Mouse (Mus musculus): Measurements from ENCODE around the gene Rarg.
A peak's percentile ranks its signal among the peaks of the same experiment; 100 is the strongest.
"Not testable (repeated sequence)": the region's sequence is repeated elsewhere in the genome, so short reads cannot be mapped to it uniquely, and the experiment has no call there.

Gene Rarg

DNA sequence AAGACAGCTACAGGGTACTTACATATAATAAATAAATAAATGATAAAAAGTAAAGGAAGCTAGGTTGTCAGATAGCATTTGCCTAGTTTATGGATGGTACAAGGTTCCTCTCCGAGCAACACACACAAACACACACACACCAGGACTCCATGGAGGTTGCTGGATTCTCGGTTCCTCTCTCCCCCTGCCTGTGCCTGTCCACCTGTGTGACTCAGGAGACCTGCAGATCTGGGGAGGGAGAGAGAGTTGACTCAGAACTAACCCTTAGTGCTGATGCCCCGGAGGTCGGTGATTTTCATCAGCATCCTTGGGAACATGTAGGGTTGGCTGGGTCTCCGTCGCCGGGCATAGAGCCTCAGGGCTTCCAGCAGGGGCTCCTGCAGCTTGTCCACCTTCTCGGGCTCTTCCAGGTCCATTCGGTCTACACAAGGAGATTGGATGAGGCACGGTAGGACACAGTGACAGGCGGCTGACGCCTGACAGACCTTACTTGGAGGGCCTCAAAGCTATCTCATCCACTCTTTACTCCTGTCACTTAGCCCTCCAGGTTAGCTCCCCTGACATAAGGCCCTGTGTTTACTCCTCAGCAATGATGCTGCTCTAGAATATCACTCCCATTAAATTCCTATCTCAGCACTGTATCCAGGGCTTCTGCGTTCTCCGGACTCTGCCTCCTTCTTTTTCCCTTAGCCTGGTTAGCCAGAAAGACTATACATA lies 18.6 kb downstream of the Rarg start:
- no peak for DNase-seq (ENCODE audit: low read depth, low spot score)

DNA sequence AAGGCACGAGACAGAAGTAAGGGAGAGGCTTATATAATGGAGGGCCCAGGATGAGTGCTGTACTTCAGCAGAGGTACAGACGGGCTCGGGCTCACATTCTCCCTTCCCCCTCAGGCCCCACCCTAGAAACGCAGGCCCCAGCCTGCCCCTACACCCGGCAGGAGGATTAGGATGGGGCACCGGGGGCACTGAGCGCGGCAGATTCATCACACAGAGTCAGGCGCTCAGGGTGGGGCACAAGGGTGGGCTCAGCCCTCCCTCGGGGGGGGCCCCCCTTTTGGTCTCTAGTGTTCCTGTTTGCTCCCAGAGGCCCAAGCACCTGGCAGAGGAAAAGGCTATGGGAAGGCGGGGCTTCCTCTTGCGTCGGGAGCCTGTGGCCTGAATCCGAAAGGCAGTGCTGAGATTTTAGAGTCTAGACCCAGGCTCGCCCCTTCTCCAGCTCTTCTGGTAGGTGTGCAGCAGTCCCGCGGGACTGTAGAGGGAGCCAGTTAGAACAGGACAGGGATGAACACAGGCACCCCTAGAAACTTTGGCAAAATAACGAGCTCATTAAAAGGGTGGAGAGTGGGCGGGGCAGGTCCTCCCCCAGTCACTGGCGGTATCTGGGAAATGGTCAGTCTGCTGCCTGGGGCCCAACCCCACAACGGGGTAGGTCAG lies 21.8 kb downstream of the Rarg start:
- DNase-seq (ENCODE audit: low read depth, low spot score) = peak; percentile 39

DNA sequence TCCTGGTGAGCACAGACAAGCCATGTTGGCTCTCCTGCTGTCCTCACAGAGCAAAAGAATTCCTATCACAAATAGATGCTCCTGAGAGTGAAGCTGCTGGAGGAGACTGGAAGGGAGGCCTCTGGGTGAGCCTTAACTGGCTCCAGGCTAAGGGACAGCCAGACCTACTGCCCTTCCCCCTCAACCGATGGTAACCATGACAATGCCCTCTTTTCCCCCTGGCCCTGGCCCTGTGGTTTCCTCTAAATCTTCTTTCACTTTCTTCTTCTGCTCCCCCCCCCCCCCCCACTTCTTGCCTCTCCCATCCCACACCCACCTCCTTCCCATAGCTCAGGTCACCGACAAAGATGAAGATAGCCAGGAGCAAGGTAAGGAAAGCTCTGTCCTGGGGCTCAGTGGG lies 23.4 kb downstream of the Rarg start:
- peak; percentile 59 for DNase-seq (ENCODE audit: low read depth, low spot score)

DNA sequence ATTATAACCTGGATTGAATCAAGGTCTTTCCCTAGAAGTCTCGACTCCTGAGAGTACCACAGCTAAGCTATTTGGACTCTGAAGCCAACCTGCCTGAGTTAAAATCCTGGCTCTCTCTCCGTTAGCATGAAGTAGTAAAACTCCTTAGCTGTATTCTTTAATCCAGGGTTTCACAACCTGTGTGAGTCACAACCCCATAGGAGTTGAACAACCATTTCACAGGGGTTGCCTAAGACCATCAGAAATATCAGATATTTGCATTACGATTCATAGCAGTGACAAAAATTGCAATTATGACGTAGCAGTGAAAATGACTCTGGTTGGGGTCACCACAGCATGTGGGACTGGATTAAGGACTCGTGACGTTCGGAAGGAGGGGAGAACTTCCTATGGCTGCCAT lies 24.6 kb downstream of the Rarg start:
- DNase-seq (ENCODE audit: low read depth, low spot score) = no peak

DNA sequence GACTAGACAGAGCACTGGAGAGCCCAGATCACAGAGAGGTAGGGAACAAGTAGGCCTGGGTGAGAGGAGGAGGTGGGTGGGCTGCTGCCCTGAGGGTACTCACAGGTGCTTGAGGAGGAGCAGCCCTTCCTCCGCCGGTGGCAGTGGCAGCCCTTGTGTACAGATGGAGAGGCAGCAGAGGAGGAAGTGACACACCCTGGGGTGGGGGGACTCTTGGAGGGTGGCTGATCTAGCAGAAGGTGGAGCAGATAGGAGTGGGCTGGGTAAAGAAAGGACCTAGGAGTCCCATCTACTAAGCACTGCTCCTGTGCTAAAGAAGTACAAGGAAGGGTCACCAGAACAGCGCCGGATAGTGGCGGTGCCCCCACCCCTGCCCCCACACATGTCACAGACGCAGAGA lies 25.6 kb downstream of the Rarg start, which contains the start of gene Itgb7:
TSS of gene Itgb7 (minus strand) at position 197 of the 400 bp plus-strand sequence.
- peak; percentile 74 for DNase-seq (ENCODE audit: low read depth, low spot score)

DNA sequence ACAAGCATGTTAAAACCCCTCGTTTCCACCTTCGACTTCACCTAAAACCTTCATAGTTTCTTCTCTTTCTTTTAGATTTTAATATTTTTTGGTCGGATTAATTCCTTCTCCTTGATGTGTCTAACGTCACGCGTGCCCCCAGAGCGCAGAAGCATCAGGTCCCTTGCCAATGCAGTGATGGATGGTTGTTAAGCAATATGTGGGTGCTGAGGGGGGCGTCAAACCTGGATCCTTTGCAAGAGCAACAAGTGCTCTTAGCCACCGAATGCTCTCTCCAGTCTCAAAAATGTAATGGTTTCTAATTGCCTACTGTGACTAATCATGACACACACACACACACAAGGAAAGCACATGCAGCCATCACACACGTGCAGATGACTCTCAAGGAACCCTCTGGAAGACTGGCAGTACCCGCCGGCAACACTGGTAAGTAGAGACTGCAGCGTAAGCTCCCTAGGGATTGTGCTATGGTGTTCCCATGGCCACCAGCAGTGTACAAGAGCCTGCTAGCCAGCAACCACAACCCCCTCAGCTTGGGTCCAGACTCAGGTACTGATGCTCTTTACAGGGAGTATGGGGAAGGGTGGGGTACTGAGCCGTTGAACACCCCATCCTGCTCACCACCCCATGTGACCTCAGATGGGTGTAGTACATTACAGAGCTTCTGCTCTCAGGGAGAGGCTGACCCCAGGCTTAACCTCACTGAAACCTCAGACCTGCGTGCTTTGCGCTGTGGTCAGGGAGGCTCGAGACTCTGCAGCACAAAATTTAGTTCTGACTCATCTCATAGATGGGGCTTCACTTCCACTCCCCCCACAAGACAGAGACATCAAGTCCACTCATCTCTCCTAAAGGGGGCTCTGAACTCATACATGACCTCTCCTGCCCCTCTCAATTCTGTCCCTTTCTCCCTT lies 26.7 kb downstream of the Rarg start:
- peak; percentile 64 for DNase-seq (ENCODE audit: low read depth, low spot score)

DNA sequence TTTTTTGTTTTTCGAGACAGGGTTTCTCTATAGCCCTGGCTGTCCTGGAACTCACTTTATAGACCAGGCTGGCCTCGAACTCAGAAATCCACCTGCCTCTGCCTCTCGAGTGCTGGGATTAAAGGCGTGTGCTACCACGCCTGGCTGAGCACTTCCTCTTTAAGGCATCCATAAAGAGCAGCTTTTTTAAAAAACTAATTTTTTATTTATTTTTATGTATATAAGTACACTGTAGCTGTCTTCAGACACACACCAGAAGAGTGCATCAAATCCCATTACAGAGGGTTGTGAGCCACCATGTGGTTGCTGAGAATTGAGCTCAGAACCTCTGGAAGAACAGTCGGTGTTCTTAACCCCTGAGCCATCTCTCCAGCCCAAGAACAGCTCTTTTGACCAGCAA lies 31.7 kb downstream of the Rarg start:
- not testable (repeated sequence) for DNase-seq (ENCODE audit: low read depth, low spot score)

DNA sequence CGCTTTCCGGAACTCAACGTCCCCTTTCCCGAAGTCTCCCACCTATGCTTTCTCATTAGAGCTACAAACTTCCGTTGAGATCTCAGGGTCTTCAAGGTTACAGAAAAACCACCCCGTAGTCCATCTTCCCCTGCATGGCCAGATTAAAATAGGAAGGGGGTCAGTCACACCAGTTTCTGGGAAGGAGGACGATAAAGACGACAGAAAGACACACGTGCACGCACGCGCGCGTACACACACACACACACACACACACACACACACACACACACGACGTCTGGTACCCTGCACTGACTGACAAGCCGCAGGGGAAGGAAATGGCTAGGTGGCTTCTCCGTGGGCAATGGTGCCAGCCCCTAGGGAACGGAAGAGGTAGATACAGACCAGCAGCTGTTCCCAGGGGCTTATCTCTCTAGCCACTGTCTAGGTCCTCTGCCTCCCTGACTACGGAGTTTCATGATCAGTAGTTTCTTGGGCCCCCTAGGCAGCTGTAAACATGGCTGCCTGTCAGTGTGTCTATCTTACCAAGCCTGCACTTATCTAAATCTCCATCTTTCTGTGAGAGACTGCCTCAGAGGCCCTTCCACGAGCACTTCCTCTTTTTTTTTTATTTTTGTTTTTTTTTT lies 32.2 kb downstream of the Rarg start:
- peak; percentile 83 for DNase-seq (ENCODE audit: low read depth, low spot score)

DNA sequence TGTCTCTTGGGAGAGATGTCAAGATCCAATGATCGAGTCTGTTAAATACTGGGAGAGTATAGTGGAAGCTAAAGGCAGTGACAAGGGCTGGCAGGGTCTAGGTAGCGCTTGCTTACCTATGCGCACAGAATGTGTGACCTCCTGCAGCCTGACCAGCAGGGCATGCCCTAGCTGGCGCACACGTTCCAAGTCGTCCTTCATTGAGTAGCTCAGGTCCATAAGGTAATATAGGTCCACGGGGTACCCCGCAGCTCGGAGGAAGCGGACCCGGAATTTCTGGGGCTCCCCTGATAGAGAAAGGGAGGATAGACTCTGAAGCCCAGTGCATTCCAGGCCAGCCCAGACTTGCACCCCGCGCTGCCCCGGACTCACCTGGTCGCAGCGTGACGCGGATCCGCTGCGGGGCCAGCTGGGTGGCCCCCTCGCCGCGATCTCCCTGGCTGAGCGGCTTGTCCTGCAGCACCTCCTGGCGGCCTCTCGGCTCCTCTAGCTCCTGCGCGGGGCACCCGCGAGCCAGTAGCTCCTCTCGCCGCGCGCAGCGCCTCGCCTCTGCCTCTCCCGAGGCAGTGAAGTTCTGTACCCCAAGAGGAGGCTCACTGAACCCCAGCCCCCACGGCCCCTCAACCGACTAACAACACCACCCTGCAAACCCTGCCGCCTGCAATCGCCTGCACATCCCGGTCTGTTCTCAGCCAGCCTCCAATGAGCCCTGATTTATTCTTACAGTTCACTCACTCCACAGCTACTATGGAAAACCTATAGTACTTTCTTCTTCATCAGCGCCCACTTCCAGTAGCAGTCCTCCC lies 32.9 kb downstream of the Rarg start:
- DNase-seq (ENCODE audit: low read depth, low spot score) = peak; percentile 83

DNA sequence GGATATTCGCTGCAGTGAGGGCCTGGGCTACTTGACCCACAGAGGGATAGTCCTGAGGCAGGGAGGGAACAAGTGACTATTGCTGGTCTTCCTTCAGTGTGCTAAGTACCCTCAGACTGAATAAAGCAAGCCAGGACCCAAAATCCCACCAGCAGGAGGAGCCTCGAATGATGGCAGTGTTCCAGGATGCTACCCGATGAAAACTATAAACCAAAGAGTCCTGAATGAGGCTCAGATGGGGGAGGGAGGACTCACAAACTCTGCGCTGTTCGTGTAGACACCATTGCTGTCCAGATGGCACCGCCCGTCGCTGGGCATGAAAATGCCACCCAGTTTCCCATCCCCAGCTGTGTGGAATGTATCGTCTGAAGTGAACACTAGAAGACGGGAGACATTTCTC lies 34.9 kb downstream of the Rarg start:
- no peak for DNase-seq (ENCODE audit: low read depth, low spot score)

DNA sequence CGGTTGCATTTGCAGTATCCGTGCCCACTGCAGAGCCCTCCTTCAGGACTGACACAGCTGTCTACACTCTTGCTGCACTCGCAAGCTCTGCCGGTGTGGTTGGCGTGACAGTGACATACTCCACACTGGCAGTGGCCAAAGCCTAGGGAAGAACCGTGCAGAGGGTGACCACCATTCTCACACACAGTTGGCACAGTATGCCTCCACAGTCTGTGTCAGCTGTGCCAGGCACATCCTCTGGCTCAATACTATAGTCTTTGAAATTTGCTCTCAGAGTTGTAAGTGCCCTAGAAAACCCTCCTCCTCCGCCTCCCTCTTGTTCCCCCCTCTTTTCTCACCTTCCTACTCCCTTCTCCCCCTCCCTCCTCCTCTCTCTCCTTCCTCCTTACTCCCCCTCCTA lies 40.0 kb downstream of the Rarg start:
- DNase-seq (ENCODE audit: low read depth, low spot score) = no peak

DNA sequence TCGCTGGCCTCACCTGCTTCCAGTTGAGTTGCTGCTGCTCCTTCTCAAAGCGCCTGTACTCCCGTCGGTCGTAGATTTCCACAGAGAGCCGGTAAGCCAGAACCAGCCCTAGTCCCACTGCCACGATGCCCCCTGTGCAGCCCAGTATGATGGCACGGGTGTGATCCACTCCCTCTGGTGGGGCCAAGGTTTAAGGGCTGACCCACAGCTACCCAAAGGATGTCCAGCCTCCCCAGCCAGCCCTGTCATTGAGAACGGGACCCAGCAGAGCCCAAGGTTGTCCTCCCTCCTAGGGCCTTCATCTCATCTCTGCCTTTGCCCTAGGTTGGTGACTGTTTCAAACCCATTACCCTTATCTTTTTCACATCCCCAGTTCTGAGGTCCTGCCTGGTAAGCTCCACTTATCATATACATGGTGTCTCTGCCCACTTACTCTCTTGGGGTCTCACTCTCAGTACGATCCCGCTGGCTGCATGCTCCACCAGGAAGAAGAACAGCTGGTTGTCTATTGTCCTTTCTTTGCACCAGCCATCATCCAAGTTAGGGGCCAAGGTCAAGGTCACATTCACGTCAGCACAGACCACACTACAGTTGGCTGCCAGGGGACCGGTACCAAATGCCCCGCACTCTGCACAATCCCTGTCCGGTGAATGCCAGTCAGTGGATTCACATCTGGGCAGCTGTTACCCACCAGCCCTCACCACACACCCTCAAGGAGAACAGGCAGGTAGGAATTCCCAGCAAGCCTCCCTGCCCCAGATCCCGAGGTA lies 40.7 kb downstream of the Rarg start:
- no peak for DNase-seq (ENCODE audit: low read depth, low spot score)

DNA sequence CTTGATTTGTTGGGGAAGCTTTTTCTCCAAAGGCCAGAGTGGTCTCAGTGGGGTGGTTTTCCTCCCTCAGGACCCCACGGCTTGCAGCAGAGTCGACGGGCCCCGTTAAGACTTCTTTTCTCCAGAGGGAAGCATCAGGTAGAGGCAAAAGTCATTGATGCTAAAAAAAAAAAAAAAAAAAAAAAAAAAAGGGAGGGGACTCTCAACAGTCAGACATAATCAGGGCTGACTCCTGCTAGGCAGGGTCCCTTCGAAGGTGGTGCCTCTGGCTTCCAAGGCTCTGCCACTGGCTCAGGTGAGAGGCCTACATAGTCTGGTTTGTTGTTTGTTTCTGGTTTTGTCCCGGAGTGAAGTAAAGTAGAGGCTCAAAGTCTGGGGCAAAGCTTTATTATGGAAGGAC lies 41.7 kb downstream of the Rarg start:
- no peak for DNase-seq (ENCODE audit: low read depth, low spot score)

DNA sequence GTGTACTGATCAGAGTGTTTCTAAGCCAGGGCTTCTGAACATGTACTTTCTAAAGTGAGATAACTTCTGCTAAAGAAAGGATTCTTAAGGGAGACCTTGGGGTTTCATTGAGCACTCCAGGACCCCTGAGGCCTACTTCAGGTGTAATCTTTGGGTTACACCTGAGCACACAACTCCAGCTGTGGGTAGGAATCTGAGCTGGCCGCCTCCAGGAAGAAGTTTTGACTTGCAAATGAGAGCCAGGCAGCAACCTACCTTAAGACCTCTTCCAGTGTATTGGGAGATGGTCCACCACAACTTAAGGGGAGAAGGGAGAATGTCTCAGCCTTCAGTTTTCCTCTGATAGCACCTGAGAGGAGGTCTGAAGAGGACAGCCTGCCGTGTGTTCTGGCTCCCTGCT lies 43.2 kb downstream of the Rarg start:
- DNase-seq (ENCODE audit: low read depth, low spot score) = no peak

DNA sequence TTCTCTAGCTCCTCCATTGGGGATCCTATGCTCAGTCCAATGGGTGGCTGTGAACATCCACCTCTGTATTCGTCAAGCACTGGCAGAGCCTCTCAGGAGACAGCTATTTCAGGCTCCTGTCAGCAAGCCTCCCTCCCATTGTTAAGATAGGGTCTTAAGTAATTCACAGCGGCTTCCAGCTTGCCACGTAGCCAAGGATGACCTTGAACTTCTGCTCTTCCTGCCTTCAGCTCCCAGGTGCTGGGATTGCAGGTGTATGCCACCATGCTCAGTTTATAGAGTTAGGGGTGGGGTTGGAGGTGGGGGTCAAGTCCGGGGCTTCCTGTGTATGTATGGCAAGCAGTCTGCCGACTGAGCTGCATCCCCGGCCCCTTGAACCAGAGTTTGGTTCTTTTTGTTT lies 45.4 kb downstream of the Rarg start:
- DNase-seq (ENCODE audit: low read depth, low spot score) = no peak

DNA sequence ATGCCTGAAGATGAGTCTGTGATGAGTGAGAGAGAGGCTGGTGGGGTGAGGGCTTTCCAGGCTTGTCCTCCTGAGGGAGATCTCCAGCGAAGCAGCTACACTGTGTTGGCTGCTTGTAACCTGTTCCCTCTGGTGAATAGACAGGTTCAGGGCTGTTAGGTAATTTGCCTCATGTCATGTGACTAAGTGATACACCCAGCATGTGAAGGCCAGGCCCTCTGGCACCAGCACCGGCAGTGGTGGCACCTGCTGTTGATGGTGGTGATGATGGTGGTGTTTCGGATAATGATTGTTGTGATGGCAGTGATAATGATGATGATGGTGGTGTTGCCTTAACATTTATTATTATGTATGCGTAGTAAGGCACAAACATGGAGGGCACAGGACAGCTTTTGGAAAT lies 46.5 kb downstream of the Rarg start:
- no peak for DNase-seq (ENCODE audit: low read depth, low spot score)

DNA sequence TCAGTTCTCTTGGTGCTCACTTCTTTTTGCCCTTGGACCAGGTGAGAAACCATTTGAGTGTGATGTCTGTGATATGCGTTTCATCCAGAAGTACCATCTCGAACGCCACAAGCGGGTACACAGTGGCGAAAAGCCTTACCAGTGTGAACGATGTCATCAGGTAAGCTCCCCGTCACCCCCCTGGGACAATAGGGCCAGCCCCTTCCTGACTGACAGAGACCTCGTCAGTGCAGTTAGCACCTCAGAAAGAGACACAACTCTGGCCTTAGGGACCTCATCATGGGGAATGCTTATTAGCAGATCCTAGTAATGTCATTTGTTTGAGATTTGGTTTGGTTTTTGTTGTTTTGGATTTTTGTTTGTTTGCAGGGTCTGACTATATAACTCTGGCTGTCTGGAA lies 48.2 kb downstream of the Rarg start:
- no peak for DNase-seq (ENCODE audit: low read depth, low spot score)

DNA sequence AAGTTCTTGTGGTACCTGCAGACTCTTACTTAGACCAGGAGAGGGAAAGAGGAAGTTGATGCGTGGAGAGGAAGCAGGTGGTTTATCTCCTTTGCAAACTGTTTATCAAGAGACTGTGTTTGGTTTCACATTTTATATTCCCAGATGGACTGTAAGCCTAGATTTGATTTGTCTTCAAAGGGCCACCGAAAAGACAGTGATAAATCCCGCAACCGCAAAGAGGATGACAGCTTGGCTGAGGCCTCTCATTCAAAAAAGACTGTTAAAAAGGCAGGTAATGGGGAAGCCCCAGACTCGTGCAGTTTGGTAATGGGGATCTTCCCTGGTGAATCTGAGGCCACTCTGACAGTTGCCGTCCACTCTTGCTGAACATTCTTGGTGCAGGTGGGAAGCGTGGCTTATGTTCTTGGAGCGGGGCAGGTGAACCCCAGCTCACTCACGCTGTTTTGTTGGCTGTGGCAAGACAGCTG lies 49.2 kb downstream of the Rarg start:
- DNase-seq (ENCODE audit: low read depth, low spot score) = peak; percentile 31

DNA sequence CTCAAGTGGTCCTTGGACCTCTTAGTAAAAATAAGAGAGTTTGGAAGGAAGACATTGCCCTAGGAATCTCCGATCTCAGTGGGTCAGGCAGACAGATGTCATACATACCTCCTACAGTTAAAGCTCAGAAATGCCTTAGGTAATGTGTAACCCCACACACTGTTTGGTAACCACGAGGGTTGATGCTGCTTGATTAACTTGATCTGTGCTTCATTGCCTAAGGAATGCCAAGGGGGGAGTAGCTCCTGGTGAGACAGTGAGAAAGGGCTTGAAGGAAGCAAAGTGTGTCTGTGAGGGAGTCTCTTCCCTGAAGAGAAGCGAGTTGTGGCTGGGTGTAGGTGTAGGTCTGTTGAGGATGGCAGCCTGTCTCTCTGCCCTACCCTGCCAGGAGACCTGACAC lies 50.0 kb downstream of the Rarg start:
- no peak for DNase-seq (ENCODE audit: low read depth, low spot score)

DNA sequence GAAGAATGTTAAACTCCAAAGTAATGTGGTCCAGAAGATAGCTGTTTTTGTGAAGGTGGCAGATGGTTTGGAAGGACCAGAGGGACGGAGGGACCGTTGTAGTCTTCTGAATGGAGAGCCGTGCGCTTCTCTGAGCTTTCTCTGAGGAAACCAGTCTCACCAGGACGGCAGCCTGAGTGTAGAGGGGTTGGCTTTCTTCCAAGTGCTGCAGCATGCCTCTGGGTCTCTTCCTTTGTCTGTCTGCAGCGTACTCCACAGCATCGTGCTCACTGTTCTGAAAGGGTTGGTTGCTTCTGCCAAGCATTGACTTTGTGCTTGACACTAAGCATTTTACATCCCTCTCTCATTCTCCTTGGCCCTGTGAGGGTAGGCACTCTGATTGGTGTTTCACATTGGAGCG lies 51.5 kb downstream of the Rarg start:
- DNase-seq (ENCODE audit: low read depth, low spot score) = peak; percentile 54
